Mouse (Mus musculus) CH12.LX (cell line): ENCODE data around the gene Fbxl3.

Experiments used
- CHD1 ChIP-seq: IDR thresholded peaks from 2 replicates; pipeline ENCODE4 v1.6.1; 2012; ENCODE audit warnings: low read depth, low read length, improper control_type of control experiment, inconsistent platforms
- CTCF ChIP-seq, 2 experiments: IDR thresholded peaks in 1 of 2; conservative IDR thresholded peaks in 1 of 2; 2 replicates each; pipeline ENCODE4 v1.5.1; 2011 to 2012; ENCODE audit warnings: low read depth in 2 of 2, low read length in 2 of 2, improper control_type of control experiment in 1 of 2, inconsistent platforms in 1 of 2, mild to moderate bottlenecking in 1 of 2, moderate library complexity in 1 of 2
- EP300 ChIP-seq: IDR thresholded peaks from 2 replicates; pipeline ENCODE4 v1.6.1; 2011; ENCODE audit warnings: low read length, improper control_type of control experiment
- GABPA ChIP-seq: IDR thresholded peaks from 2 replicates; pipeline ENCODE4 v1.6.1; 2012; ENCODE audit warnings: low read depth, low read length, improper control_type of control experiment, inconsistent platforms; ENCODE audit not compliant: insufficient replicate concordance
- HCFC1 ChIP-seq: IDR thresholded peaks from 2 replicates; pipeline ENCODE4 v1.6.1; 2012; ENCODE audit warnings: low read depth, mild to moderate bottlenecking, inconsistent platforms, low read length, improper control_type of control experiment
- KAT2A ChIP-seq: IDR thresholded peaks from 2 replicates; pipeline ENCODE4 v1.6.1; 2012; ENCODE audit warnings: low read length, improper control_type of control experiment, inconsistent platforms; ENCODE audit not compliant: insufficient replicate concordance
- MAFK ChIP-seq: IDR thresholded peaks from 2 replicates; pipeline ENCODE4 v1.6.1; 2011; ENCODE audit warnings: low read length, improper control_type of control experiment; ENCODE audit not compliant: insufficient replicate concordance
- POLR2A ChIP-seq: IDR thresholded peaks from 2 replicates; pipeline ENCODE4 v1.6.1; 2011; ENCODE audit warnings: low read depth, mild to moderate bottlenecking, improper control_type of control experiment, low read length
- SIN3A ChIP-seq: IDR thresholded peaks from 2 replicates; pipeline ENCODE4 v1.6.1; 2012; ENCODE audit warnings: low read length, improper control_type of control experiment, inconsistent platforms
- TCF12 ChIP-seq: IDR thresholded peaks from 2 replicates; pipeline ENCODE4 v1.6.1; 2014; ENCODE audit warnings: low read depth, mild to moderate bottlenecking, inconsistent platforms, low read length, improper control_type of control experiment
- ZC3H11A ChIP-seq: IDR thresholded peaks from 2 replicates; pipeline ENCODE4 v1.6.1; 2012; ENCODE audit warnings: low read depth, mild to moderate bottlenecking, inconsistent platforms, low read length, improper control_type of control experiment

DNA sequence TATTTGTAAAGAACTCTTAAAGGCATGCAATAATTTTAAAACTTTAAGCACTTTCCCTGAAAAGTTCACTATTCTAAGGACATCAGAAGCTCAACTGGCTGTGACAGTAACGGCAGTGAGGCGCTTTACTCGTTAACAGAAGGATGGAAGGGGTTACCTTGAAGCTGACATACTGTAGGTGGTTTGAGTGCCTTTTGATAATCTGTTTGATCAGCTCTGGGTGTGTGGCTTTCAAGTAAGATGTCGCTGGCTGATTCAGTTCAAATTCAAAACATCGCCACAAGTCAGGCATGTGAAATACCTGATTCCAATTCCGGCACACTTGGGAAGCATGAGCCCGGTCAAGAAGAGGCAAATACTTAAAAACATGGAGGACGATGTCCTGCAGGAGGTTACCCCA, 4.3 kb downstream of the Fbxl3 start:
- TF ChIP-seq GABPA (no peak), POLR2A (no peak), CTCF (conservative IDR thresholded peaks at IDR 0.05 in 1 of 2, IDR thresholded peaks at IDR 0.05 in 1 of 2; ENCODE audit: low read depth in 2 of 2, low read length in 2 of 2) (no peak), KAT2A (no peak), MAFK (no peak), EP300 (no peak), SIN3A (no peak), HCFC1 (no peak), TCF12 (no peak), ZC3H11A (no peak), CHD1 (no peak)
